Mouse (Mus musculus) midbrain, postnatal 0 days (tissue): Measurements from ENCODE around the gene Dnase1l2. TPM values are rescaled to one million over a fixed set of nuclear protein-coding genes. Genes with fewer than 3 reads are reported as not detected.

Source experiments
- ATAC-seq: fragments of 200-750 bp; cut with Nextera tagmentation; 2 replicates; pipeline ENCODE4 v1.8.0; 2017; ENCODE audit warnings: moderate number of reproducible peaks, mild to moderate bottlenecking, moderate TSS enrichment, moderate library complexity; ENCODE audit not compliant: low FRiP score
- DNase-seq: peaks from one replicate; pipeline ENCODE4 v3.0.0-alpha.2; 2015; ENCODE audit warnings: low spot score
- H3K27ac ChIP-seq: fragments of 300-500 bp; sonication (generic); 2 replicates; pipeline ENCODE4 v1.5.1; 2014; ENCODE audit warnings: low read depth, mild to moderate bottlenecking, low read length, mixed read lengths
- H3K27me3 ChIP-seq: fragments of 300-500 bp; sonication (generic); 2 replicates; pipeline ENCODE4 v1.6.1; 2014; ENCODE audit warnings: low read length, control low read depth, mixed read lengths; ENCODE audit not compliant: insufficient read depth
- H3K36me3 ChIP-seq: fragments of 300-500 bp; sonication (generic); 2 replicates; pipeline ENCODE4 v1.6.1; 2014; ENCODE audit warnings: low read length, control low read depth, mixed read lengths; ENCODE audit not compliant: insufficient read depth
- H3K4me1 ChIP-seq: fragments of 300-500 bp; sonication (generic); 2 replicates; pipeline ENCODE4 v1.6.1; 2014; ENCODE audit warnings: mild to moderate bottlenecking, control low read depth, antibody characterized with exemption, low read length, mixed read lengths; ENCODE audit not compliant: insufficient read depth
- H3K4me2 ChIP-seq: fragments of 300-500 bp; sonication (generic); 2 replicates; pipeline ENCODE4 v1.6.1; 2014; ENCODE audit warnings: low read depth, mild to moderate bottlenecking, low read length, mixed read lengths; ENCODE audit not compliant: poor library complexity, severe bottlenecking
- H3K4me3 ChIP-seq: fragments of 300-500 bp; sonication (generic); 2 replicates; pipeline ENCODE4 v1.5.1; 2014; ENCODE audit warnings: low read depth, mild to moderate bottlenecking, low read length, moderate library complexity
- H3K9ac ChIP-seq: fragments of 300-500 bp; sonication (generic); replicated peaks from 2 replicates; pipeline ENCODE4 v1.6.1; 2014; ENCODE audit warnings: mild to moderate bottlenecking, low read length, moderate library complexity, mixed read lengths; ENCODE audit not compliant: poor library complexity, severe bottlenecking
- H3K9me3 ChIP-seq: fragments of 300-500 bp; sonication (generic); 2 replicates; pipeline ENCODE4 v1.6.1; 2016; ENCODE audit warnings: low read length, control low read depth
- CTCF ChIP-seq: IDR thresholded peaks from 2 replicates; pipeline ENCODE4 v1.5.1; 2016; ENCODE audit warnings: antibody characterized with exemption, mild to moderate bottlenecking
- WGBS: fragments of 180-500 bp; shearing (Covaris S2); extraction: QIAGEN DNeasy Blood & Tissue Kit; methylation state at CpG from one replicate; pipeline ENCODE4 v1.1.7; 2014; 5-methylcytosine and 5-hydroxymethylcytosine counted together
- polyA plus RNA-seq: library from polyadenylated mRNA; unstranded; fragments of >200 nt; fragmentation: Nextera tagmentation; extraction: Ambion mirVana; gene quantifications from 2 replicates; pipeline ENCODE4 v1.2.1, GENCODE M21; 2015
- total RNA-seq: library from RNA; depleted of rRNA; stranded (reverse); fragments of >200 nt; gene quantifications from 2 replicates; pipeline ENCODE4 v1.2.3, GENCODE M21; 2014

The Dnase1l2 gene
- total and polyA plus RNA-seq, 2 experiments from 2014 or later = 1.1 to 5.0 TPM

DNA sequence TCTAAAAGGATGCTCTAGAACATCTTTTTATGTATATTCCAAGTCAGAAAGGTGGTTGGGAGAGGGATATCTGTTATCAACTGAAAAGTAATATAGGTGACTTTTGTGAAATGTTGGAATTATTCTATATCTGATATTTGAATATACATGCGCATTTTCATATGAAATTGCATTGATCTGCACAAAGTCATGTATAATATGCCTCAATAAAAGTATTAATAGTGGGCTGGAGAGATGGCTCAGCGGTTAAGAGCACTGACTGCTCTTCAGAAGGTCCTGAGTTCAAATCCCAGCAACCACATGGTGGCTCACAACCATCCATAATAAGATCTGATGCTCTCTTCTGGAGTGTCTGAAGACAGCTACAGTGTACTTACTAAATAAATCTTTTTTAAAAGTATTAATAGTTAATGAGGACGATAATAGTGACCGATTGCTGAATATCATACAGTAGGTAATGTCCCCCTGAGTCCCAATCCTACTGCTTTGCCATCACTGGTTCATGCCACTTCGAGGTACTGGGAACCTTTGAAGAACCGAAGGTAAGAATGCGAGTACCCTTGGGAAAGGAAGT lies 26.5 kb upstream of the Dnase1l2 start:
- Histone ChIP-seq H3K27me3 (no peaks in the 10 kb centered on the region), H3K9me3 (no peaks in the 10 kb centered on the region), H3K4me1 (peaks cover 17% of the 10 kb centered on the region), H3K4me3 (peak overlapping the region; percentile 81), H3K9ac (no peak overlapping the region), H3K27ac (peak overlapping the region; percentile 85; the same call in 1 of the 2 replicates), H3K36me3 (peaks cover 7% of the 10 kb centered on the region), H3K4me2 (peak overlapping the region; percentile 99)
- ATAC-seq = no peak
- no peak for DNase-seq
- TF ChIP-seq CTCF = no peak
- 21% methylated on average over 7 of the region's 7 CpGs for WGBS

GRCm38 (mm10) chr17:24468636-24469246 lies 25.8 kb upstream of the Dnase1l2 start:
- no peak overlapping the region for H3K4me3 ChIP-seq
- H3K9ac ChIP-seq = no peak overlapping the region
- ATAC-seq (no peak), DNase-seq (no peak)
- TF ChIP-seq CTCF = no peak
- H3K36me3 ChIP-seq = no peaks in the 10 kb centered on the region
- H3K4me1 ChIP-seq = peaks cover 14% of the 10 kb centered on the region
- WGBS = 93% methylated on average over 5 of the region's 5 CpGs
- H3K4me2 ChIP-seq = no peak overlapping the region
- no peaks in the 10 kb centered on the region for H3K27me3 ChIP-seq
- no peaks in the 10 kb centered on the region for H3K9me3 ChIP-seq
- no peak overlapping the region for H3K27ac ChIP-seq

GRCm38 (mm10) chr17:24463374-24464133 lies 20.6 kb upstream of the Dnase1l2 start:
- no peaks in the 10 kb centered on the region for H3K27me3 ChIP-seq
- no peak overlapping the region for H3K9ac ChIP-seq
- no peak overlapping the region for H3K4me2 ChIP-seq
- no peaks in the 10 kb centered on the region for H3K4me1 ChIP-seq
- TF ChIP-seq CTCF = no peak
- 66% methylated on average over 6 of the region's 6 CpGs for WGBS
- no peak overlapping the region for H3K27ac ChIP-seq
- no peak for DNase-seq
- H3K36me3 ChIP-seq = no peaks in the 10 kb centered on the region
- H3K4me3 ChIP-seq = no peak overlapping the region
- no peak for ATAC-seq
- H3K9me3 ChIP-seq = no peaks in the 10 kb centered on the region

DNA sequence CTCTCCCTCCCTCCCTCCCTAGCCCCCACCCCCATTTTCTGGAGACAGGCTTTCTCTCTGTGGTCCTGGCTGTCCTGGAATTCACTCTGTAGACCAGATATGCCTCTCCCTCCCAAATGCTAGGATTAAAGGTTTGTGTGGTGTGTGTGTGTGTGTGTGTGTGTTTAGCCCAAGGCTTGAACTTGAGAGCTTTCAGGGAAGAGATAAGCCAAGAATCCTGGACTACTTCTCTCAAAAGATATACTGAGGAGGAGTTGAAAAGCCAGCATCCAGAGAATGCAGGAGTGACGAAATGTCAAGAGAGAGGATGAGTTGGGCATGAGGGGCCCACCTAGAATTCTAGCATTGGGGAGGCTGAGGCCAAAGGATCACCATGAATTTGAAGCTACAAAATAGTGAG lies 20.0 kb upstream of the Dnase1l2 start:
- TF ChIP-seq CTCF = no peak
- Histone ChIP-seq H3K4me1 (no peaks in the 10 kb centered on the region), H3K4me3 (no peak overlapping the region), H3K9ac (no peak overlapping the region), H3K27ac (no peak overlapping the region), H3K9me3 (no peaks in the 10 kb centered on the region), H3K36me3 (no peaks in the 10 kb centered on the region), H3K27me3 (no peaks in the 10 kb centered on the region), H3K4me2 (no peak overlapping the region)
- DNase-seq (no peak), ATAC-seq (no peak)
- 93% methylated on average over 1 of the region's 1 CpGs for WGBS

- 62% methylated on average over 2 of the region's 2 CpGs for WGBS
- no peaks in the 10 kb centered on the region for H3K27me3 ChIP-seq
- H3K4me2 ChIP-seq = no peak overlapping the region
- DNase-seq (peak; percentile 42), ATAC-seq (no peak)
- H3K4me1 ChIP-seq = no peaks in the 10 kb centered on the region
- no peak overlapping the region for H3K9ac ChIP-seq
- H3K36me3 ChIP-seq = no peaks in the 10 kb centered on the region
- H3K9me3 ChIP-seq = no peaks in the 10 kb centered on the region
- TF ChIP-seq CTCF = peak; percentile 56
- no peak overlapping the region for H3K4me3 ChIP-seq
- no peak overlapping the region for H3K27ac ChIP-seq
These were observed 18.7 kb upstream of the Dnase1l2 start for GRCm38 (mm10) chr17:24461580-24461979.
